Mouse (Mus musculus) small intestine, adult 2 months (tissue): ENCODE measurements at regions not wholly inside any gene's neighbourhood (a gene's known extent, or its start where the extent isn't known, plus 50 kb on each side); places are given as distances from the start of the nearest gene placed in this dataset.

ENCODE experiments used
- H3K27ac ChIP-seq: fragments of 200-500 bp; 2 replicates; pipeline ENCODE4 v1.5.1; 2012; ENCODE audit warnings: low read depth, low read length, control low read depth, inconsistent platforms; ENCODE audit not compliant: insufficient read depth
- H3K27me3 ChIP-seq: fragments of 200-500 bp; 2 replicates; pipeline ENCODE4 v1.6.1; 2012; ENCODE audit warnings: mild to moderate bottlenecking, moderate library complexity, low read length, inconsistent platforms; ENCODE audit not compliant: control insufficient read depth, insufficient read depth
- H3K36me3 ChIP-seq: fragments of 200-500 bp; 2 replicates; pipeline ENCODE4 v1.6.1; 2012; ENCODE audit warnings: mild to moderate bottlenecking, low read length, control low read depth, inconsistent platforms; ENCODE audit not compliant: control insufficient read depth, insufficient read depth
- H3K4me1 ChIP-seq: fragments of 200-500 bp; 2 replicates; pipeline ENCODE4 v1.6.1; 2012; ENCODE audit warnings: low read length, inconsistent platforms, mixed read lengths; ENCODE audit not compliant: control insufficient read depth, insufficient read depth, insufficient read length
- H3K4me3 ChIP-seq: fragments of 200-500 bp; 2 replicates; pipeline ENCODE4 v1.5.1; 2012; ENCODE audit warnings: low read depth, mild to moderate bottlenecking, control low read depth, inconsistent platforms, low read length, moderate library complexity
- CTCF ChIP-seq: fragments of 200-500 bp; IDR thresholded peaks from 2 replicates; pipeline ENCODE4 v1.5.1; 2012; ENCODE audit warnings: low read depth, mild to moderate bottlenecking, control low read depth, inconsistent platforms, low read length, moderate library complexity, mixed read lengths; ENCODE audit not compliant: insufficient replicate concordance, insufficient read length; ENCODE audit errors: extremely low read depth
- POLR2A ChIP-seq: fragments of 200-500 bp; IDR thresholded peaks from 2 replicates; pipeline ENCODE4 v1.6.1; 2012; ENCODE audit warnings: low read depth, mild to moderate bottlenecking, control low read depth, inconsistent platforms, low read length, moderate library complexity
- WGBS: fragments of 180-500 bp; shearing (Covaris S2); methylation state at CpG from one replicate; pipeline ENCODE4 v1.1.7; 2018; 5-methylcytosine and 5-hydroxymethylcytosine counted together

- Histone ChIP-seq H3K27me3 (no peaks in the 10 kb centered on the region), H3K27ac (no peak overlapping the region), H3K4me3 (no peak overlapping the region), H3K4me1 (no peaks in the 10 kb centered on the region), H3K36me3 (no peaks in the 10 kb centered on the region)
- TF ChIP-seq POLR2A = no peak
- no peak for TF ChIP-seq CTCF
- WGBS = 68% methylated on average over 2 of the region's 2 CpGs
Measured at GRCm38 (mm10) chr14:21932771-21933170, 56.6 kb downstream of the Zfp503 start.

GRCm38 (mm10) chr14:21931944-21932343, 57.5 kb downstream of the Zfp503 start:
- Histone ChIP-seq H3K27ac (no peak overlapping the region), H3K4me3 (no peak overlapping the region)
- 67% methylated on average over 7 of the region's 7 CpGs for WGBS

GRCm38 (mm10) chr14:21929048-21929447, 60.4 kb downstream of the Zfp503 start:
- Histone ChIP-seq H3K4me3 (no peak overlapping the region), H3K4me1 (no peaks in the 10 kb centered on the region), H3K27ac (no peak overlapping the region), H3K36me3 (no peaks in the 10 kb centered on the region), H3K27me3 (no peaks in the 10 kb centered on the region)
- TF ChIP-seq CTCF (no peak), POLR2A (no peak)
- 71% methylated on average over 5 of the region's 5 CpGs for WGBS

More at GRCm38 (mm10) chr14:21931944-21932343, 57.5 kb downstream of the Zfp503 start:
- Histone ChIP-seq H3K36me3 (no peaks in the 10 kb centered on the region), H3K4me1 (no peaks in the 10 kb centered on the region), H3K27me3 (no peaks in the 10 kb centered on the region)
- no peak for TF ChIP-seq POLR2A
- no peak for TF ChIP-seq CTCF

- no peak for TF ChIP-seq CTCF
- no peak for TF ChIP-seq POLR2A
- no peaks in the 10 kb centered on the region for H3K27me3 ChIP-seq
- H3K4me1 ChIP-seq = no peaks in the 10 kb centered on the region
- no peaks in the 10 kb centered on the region for H3K36me3 ChIP-seq
- 77% methylated on average over 3 of the region's 3 CpGs for WGBS
- H3K27ac ChIP-seq = no peak overlapping the region
- H3K4me3 ChIP-seq = no peak overlapping the region
Measured at GRCm38 (mm10) chr14:21916671-21917070, 67.9 kb upstream of the Comtd1 start.

GRCm38 (mm10) chr14:21904498-21905395, 56.0 kb upstream of the Comtd1 start:
- Histone ChIP-seq H3K36me3 (no peaks in the 10 kb centered on the region), H3K4me3 (no peak overlapping the region), H3K27ac (no peak overlapping the region), H3K4me1 (0 out of 2 replicates have a peak, but pooled peaks cover 2% of the 10 kb centered on the region), H3K27me3 (no peaks in the 10 kb centered on the region)
- WGBS = 53% methylated on average over 18 of the region's 18 CpGs
- TF ChIP-seq CTCF (no peak), POLR2A (no peak)

- Histone ChIP-seq H3K36me3 (no peaks in the 10 kb centered on the region), H3K4me3 (no peak overlapping the region), H3K27ac (peak overlapping the region; percentile 43; the same call in 1 of the 2 replicates), H3K4me1 (0 out of 2 replicates have a peak, but pooled peaks cover 2% of the 10 kb centered on the region), H3K27me3 (no peaks in the 10 kb centered on the region)
- WGBS = 20% methylated on average over 23 of the region's 23 CpGs
- TF ChIP-seq CTCF (no peak), POLR2A (no peak)
Measured at GRCm38 (mm10) chr14:21903562-21904497, 55.1 kb upstream of the Comtd1 start.
